Mouse (Mus musculus) bone marrow, adult 2 months (tissue): ENCODE measurements around the gene Tgif1. TPM values are rescaled to one million over a fixed set of nuclear protein-coding genes. Genes with fewer than 3 reads are reported as not detected.

ENCODE experiments used
- H3K27ac ChIP-seq: fragments of 200-500 bp; 2 replicates; pipeline ENCODE4 v1.5.1; 2012; ENCODE audit warnings: low read depth, mild to moderate bottlenecking, control low read depth, inconsistent platforms, low read length; ENCODE audit not compliant: control insufficient read depth, poor library complexity, insufficient read depth
- H3K4me1 ChIP-seq: fragments of 200-500 bp; 2 replicates; pipeline ENCODE4 v1.6.1; 2011; ENCODE audit warnings: low read length; ENCODE audit not compliant: control insufficient read depth, insufficient read depth
- H3K4me3 ChIP-seq: fragments of 200-500 bp; replicated peaks from 2 replicates; pipeline ENCODE3; 2011; ENCODE audit warnings: mild to moderate bottlenecking, low read depth, low read length, control low read depth; ENCODE audit not compliant: control insufficient read depth
- CTCF ChIP-seq: fragments of 200-500 bp; IDR thresholded peaks from 2 replicates; pipeline ENCODE4 v1.5.1; 2011; ENCODE audit warnings: low read length, control low read depth; ENCODE audit not compliant: control insufficient read depth, insufficient read depth
- POLR2A ChIP-seq: fragments of 200-500 bp; IDR thresholded peaks from 2 replicates; pipeline ENCODE4 v1.6.1; 2011; ENCODE audit warnings: low read depth, mild to moderate bottlenecking, control low read depth, low read length, borderline replicate concordance; ENCODE audit not compliant: control insufficient read depth
- WGBS: fragments of 180-500 bp; shearing (Covaris S2); methylation state at CpG from one replicate; pipeline ENCODE4 v1.1.7; 2018; 5-methylcytosine and 5-hydroxymethylcytosine counted together
- polyA plus RNA-seq: library from polyadenylated mRNA; stranded (reverse); fragments of >200 nt; gene quantifications from 2 replicates; pipeline ENCODE4 v1.2.4, GENCODE M21; 2011; ENCODE audit warnings: low replicate concordance; ENCODE audit not compliant: missing spikeins, insufficient read depth, insufficient read length

Tgif1 gene
- polyA plus RNA-seq, 1 experiment, result 33.1 TPM

DNA sequence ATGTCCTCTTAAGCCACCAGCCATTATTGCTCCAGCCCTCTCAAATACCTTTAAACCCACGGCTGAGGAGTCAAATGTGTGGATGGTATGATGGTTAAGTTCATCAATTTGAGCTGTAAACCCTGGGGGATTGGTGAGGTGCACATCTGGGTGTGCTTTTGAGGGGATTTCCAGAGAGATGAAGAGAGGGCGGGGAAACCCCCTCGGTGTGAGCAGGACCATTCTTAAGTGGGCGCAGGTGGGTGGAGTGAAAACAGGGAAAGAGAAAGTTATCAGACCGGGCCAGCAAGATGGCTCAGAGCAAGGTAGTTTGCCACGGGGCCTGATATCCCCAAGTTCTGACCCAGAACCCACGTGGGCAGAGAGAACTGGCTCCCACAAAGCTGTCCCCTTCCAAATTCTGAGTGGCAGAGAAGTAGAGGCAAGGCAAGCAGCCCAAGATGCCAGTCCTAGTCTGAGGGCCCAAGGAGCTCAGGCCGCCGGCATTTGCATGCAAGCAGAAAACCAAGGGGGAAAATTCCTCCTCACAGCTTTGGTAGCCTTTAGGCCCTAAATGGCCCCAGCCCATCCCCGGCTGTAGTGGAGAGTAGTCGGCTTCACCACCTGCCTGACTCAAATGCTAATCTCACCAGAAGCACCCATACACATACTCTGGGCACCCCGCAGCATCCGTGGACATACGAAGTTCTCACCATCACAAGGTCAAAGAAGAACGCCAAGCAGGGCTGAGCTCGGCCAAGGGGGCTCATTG is 33.5 kb upstream of the Tgif1 start:
- no peak for TF ChIP-seq CTCF
- TF ChIP-seq POLR2A, result no peak
- 78% methylated on average over 16 of the region's 16 CpGs for WGBS
- Histone ChIP-seq H3K27ac (no peak overlapping the region; the same call in 1 of the 2 replicates), H3K4me3 (no peak overlapping the region), H3K4me1 (peaks cover 3% of the 10 kb centered on the region; the same call in 1 of the 2 replicates)

DNA sequence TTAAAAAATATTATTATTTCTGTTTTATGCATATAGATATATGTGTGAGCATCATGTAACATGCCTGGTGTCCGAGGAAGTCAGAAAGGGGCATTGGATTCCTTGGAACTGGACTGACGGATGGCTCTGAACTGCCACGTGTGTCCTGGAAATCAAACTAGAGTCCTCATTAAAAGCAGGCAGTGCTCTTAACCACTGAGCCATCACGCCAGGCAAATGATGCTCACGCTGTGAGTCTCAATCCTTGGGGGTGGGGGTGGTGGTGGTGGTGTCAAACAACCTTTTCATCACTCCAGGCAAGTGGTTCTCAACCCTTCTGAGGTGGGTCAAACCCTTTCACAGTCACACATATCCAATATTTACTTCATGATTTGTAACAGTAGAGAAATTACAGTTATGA is 32.5 kb upstream of the Tgif1 start:
- no peak for TF ChIP-seq POLR2A
- no peak for TF ChIP-seq CTCF
- 78% methylated on average over 5 of the region's 5 CpGs for WGBS
- no peak overlapping the region for H3K27ac ChIP-seq
- H3K4me3 ChIP-seq, result no peak overlapping the region
- peaks cover 1% of the 10 kb centered on the region; the same call in 1 of the 2 replicates for H3K4me1 ChIP-seq

DNA sequence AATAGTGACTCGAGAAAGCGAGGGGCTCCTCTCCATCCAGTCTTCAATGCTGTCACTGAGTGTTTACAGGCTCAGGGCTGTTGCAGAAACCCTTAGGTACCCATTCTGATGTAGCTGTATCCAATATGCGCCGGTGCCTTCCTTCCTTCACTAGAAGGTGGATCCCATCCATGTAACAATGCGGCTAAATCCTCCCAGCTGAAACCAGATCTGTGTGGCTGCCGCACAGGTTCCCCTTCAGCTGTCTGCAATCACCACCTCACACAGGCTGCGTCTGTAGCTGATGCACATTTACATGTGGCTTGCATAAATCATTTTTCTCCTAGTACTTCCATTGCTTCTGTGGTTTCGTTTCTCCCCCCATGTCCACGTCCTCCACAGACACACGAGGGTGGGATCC is 28.6 kb upstream of the Tgif1 start:
- TF ChIP-seq CTCF (no peak), POLR2A (no peak)
- H3K4me1 ChIP-seq, result no peaks in the 10 kb centered on the region; the same call in 1 of the 2 replicates
- WGBS, result 87% methylated on average over 10 of the region's 10 CpGs
- H3K27ac ChIP-seq, result no peak overlapping the region
- no peak overlapping the region for H3K4me3 ChIP-seq

DNA sequence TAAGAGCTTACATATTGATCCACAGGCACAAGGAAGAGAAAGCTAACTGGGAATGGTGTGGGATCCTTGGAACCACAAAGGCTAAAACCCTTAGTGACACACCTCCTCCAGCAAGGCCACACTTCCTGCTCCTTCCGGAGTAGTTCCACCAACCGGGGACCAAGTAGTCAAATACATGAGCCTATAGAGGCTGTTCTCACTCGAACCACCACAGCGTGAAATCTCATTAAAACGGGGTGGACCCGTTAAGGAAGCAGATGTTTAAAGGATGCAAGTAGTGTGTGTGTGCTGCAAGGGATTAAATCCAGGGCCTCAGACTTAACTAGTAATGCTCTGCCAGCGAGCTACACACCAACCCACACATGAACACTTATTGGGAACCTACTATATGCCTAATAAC is 27.8 kb upstream of the Tgif1 start:
- no peak for TF ChIP-seq CTCF
- TF ChIP-seq POLR2A, result no peak
- 75% methylated on average over 7 of the region's 7 CpGs for WGBS
- no peak overlapping the region for H3K4me3 ChIP-seq
- no peaks in the 10 kb centered on the region; the same call in 1 of the 2 replicates for H3K4me1 ChIP-seq
- H3K27ac ChIP-seq, result no peak overlapping the region

DNA sequence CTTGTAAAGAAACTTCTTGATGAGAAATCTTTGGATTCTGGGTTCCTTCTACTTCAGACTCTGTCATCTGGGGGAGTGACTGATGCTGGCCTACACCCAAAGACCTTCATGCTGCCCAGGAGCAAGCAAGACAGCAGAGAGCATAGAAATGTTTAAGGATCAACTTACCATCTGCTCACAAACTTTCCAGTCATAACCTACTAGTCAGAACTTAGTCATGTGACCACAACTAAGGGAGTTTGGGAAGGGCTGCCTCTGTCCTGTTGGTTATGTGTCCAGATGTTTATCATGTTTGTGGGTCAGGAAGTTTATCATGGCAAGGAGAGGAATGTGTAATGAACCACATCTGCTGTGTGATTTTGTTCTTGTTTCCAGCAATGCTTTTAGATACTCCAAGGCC is 24.9 kb upstream of the Tgif1 start:
- Histone ChIP-seq H3K4me3 (no peak overlapping the region), H3K27ac (no peak overlapping the region), H3K4me1 (no peaks in the 10 kb centered on the region; the same call in 1 of the 2 replicates)
- TF ChIP-seq POLR2A, result no peak
- no peak for TF ChIP-seq CTCF

DNA sequence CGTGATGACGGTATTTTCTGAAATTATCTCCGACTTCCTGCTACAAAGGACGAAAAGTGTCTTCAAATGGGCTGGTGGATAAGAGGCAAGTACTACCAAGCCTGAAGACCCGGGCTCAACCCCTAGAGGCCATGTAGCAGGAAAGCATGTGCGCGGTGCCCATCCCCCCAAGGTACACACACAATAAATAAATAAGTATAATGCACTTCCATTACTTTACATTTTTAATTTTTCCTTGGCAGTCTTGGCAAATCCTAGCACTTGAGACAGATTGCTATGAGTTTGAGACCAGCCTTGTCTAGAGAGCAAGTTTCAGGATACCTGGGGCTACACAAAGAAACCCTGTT is 20.4 kb upstream of the Tgif1 start:
- 69% methylated on average over 7 of the region's 7 CpGs for WGBS
- H3K4me3 ChIP-seq, result no peak overlapping the region
- no peak for TF ChIP-seq CTCF
- no peak for TF ChIP-seq POLR2A
- no peak overlapping the region for H3K27ac ChIP-seq
- H3K4me1 ChIP-seq, result no peaks in the 10 kb centered on the region

DNA sequence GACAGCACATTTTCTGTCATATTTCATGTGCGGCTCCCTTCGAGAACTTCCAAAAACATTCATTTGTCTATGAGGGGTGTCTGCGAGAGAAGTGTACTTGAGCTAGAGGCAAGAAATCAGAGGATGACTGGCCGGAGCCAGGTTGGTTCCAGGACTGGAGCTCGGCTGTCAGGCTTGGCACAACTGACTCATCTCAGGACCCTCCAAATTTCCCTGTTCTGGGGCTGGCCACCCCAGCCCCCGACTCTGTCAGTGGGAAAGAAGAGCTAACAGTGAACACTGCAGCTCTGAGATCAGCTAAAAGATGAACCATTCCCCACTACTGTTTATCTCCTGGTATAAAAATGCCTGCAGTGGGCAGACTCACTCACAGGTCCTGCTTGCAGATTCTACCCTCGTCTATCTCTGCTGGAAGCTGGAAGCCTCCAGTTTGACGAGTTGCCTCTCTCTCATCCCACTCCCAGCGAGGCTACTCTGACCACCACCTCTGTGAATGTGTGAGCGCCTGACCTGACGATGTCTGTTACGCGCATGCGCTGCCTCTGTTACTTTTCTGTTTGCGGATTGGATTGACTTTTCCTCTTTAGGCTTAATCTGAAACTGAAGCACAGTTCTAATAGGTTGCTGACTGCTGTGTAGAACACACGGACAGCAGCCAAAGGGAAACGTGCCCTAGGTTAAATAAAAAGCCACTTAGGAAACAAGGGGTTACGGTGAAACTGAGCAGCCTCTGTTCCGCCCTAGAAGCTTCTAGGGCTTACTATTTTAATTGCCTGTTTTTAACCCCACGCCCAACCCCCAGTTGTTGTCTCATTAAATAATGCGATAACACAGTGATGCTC is 19.8 kb upstream of the Tgif1 start:
- H3K27ac ChIP-seq, result no peak overlapping the region

More for the DNA sequence above, 19.8 kb upstream of the Tgif1 start:
- H3K4me1 ChIP-seq, result no peaks in the 10 kb centered on the region
- no peak for TF ChIP-seq CTCF
- no peak for TF ChIP-seq POLR2A
- 75% methylated on average over 21 of the region's 21 CpGs for WGBS
- no peak overlapping the region for H3K4me3 ChIP-seq
